Mouse (Mus musculus) limb, embryonic 10.5 days (tissue): ENCODE data around the gene Stxbp1. TPM values are rescaled to one million over a fixed set of nuclear protein-coding genes. Genes with fewer than 3 reads are reported as not detected.
A peak's percentile ranks its signal among the peaks of the same experiment; 100 is the strongest.

Experiments
- DNase-seq: peaks from one replicate; pipeline ENCODE4 v3.0.0-alpha.2; 2017; ENCODE audit warnings: low spot score
- H3K27ac ChIP-seq: fragments of 300-500 bp; sonication (generic); 2 replicates; pipeline ENCODE4 v1.5.1; 2016; ENCODE audit warnings: mild to moderate bottlenecking
- H3K27me3 ChIP-seq: fragments of 300-500 bp; sonication (generic); 2 replicates; pipeline ENCODE4 v1.6.1; 2016; ENCODE audit warnings: low read depth, mild to moderate bottlenecking; ENCODE audit not compliant: poor library complexity, severe bottlenecking
- H3K36me3 ChIP-seq: fragments of 300-500 bp; sonication (generic); 2 replicates; pipeline ENCODE4 v1.6.1; 2016; ENCODE audit warnings: mild to moderate bottlenecking, moderate library complexity
- H3K4me1 ChIP-seq: fragments of 300-500 bp; sonication (generic); 2 replicates; pipeline ENCODE4 v1.6.1; 2016
- H3K4me3 ChIP-seq: fragments of 300-500 bp; sonication (generic); 2 replicates; pipeline ENCODE4 v1.5.1; 2016; ENCODE audit warnings: mild to moderate bottlenecking, moderate library complexity
- H3K9me3 ChIP-seq: fragments of 300-500 bp; sonication (generic); replicated peaks from 2 replicates; pipeline ENCODE4 v1.6.1; 2016; ENCODE audit warnings: mild to moderate bottlenecking
- WGBS: fragments of 180-500 bp; shearing (Covaris S2); methylation state at CpG from one replicate; pipeline ENCODE4 v1.1.7; 2016; 5-methylcytosine and 5-hydroxymethylcytosine counted together
- polyA plus RNA-seq: library from polyadenylated mRNA; unstranded; fragments of >200 nt; fragmentation: Nextera tagmentation; extraction: Ambion mirVana; gene quantifications from 2 replicates; pipeline ENCODE4 v1.2.1, GENCODE M21; 2016

The Stxbp1 gene
- polyA plus RNA-seq, 1 experiment from 2014 or later, result 12.9 TPM

GRCm38 (mm10) chr2:32771886-32772285, 75.2 kb downstream of the Stxbp1 start:
- Histone ChIP-seq H3K9me3 (no peaks in the 10 kb centered on the region), H3K27me3 (peaks cover 9% of the 10 kb centered on the region), H3K27ac (no peak overlapping the region), H3K36me3 (no peaks in the 10 kb centered on the region), H3K4me3 (no peak overlapping the region), H3K4me1 (peaks cover 35% of the 10 kb centered on the region)
- 29% methylated on average over 12 of the region's 12 CpGs for WGBS
- no peak for DNase-seq

- no peaks in the 10 kb centered on the region for H3K27me3 ChIP-seq
- H3K4me3 ChIP-seq, result no peak overlapping the region
- no peak for DNase-seq
- H3K27ac ChIP-seq, result no peak overlapping the region
- 89% methylated on average over 5 of the region's 5 CpGs for WGBS
- peaks cover 16% of the 10 kb centered on the region for H3K4me1 ChIP-seq
- no peaks in the 10 kb centered on the region for H3K9me3 ChIP-seq
- H3K36me3 ChIP-seq, result no peaks in the 10 kb centered on the region
Observed at GRCm38 (mm10) chr2:32769327-32770085, 77.5 kb downstream of the Stxbp1 start.

GRCm38 (mm10) chr2:32768661-32769285, 78.3 kb downstream of the Stxbp1 start:
- peaks cover 16% of the 10 kb centered on the region for H3K4me1 ChIP-seq
- no peaks in the 10 kb centered on the region for H3K27me3 ChIP-seq
- H3K9me3 ChIP-seq, result no peaks in the 10 kb centered on the region
- no peak for DNase-seq
- no peaks in the 10 kb centered on the region for H3K36me3 ChIP-seq
- H3K27ac ChIP-seq, result no peak overlapping the region
- whole genome bisulfite sequencing, result 46% methylated on average over 19 of the region's 19 CpGs
- H3K4me3 ChIP-seq, result no peak overlapping the region

GRCm38 (mm10) chr2:32767241-32767640, 79.8 kb downstream of the Stxbp1 start:
- peaks cover 10% of the 10 kb centered on the region for H3K36me3 ChIP-seq
- H3K27ac ChIP-seq, result no peak overlapping the region
- DNase-seq, result no peak
- H3K4me1 ChIP-seq, result peaks cover 16% of the 10 kb centered on the region
- no peaks in the 10 kb centered on the region for H3K27me3 ChIP-seq
- WGBS, result 77% methylated on average over 12 of the region's 12 CpGs
- H3K9me3 ChIP-seq, result no peaks in the 10 kb centered on the region
- no peak overlapping the region for H3K4me3 ChIP-seq

- H3K27ac ChIP-seq, result no peak overlapping the region
- H3K36me3 ChIP-seq, result peaks cover 34% of the 10 kb centered on the region
- no peaks in the 10 kb centered on the region for H3K9me3 ChIP-seq
- WGBS, result 83% methylated on average over 3 of the region's 3 CpGs
- no peaks in the 10 kb centered on the region for H3K27me3 ChIP-seq
- H3K4me3 ChIP-seq, result no peak overlapping the region
- no peak for DNase-seq
- H3K4me1 ChIP-seq, result peaks cover 9% of the 10 kb centered on the region
Observed at GRCm38 (mm10) chr2:32763353-32763752, 83.7 kb downstream of the Stxbp1 start.

- H3K9me3 ChIP-seq, result no peaks in the 10 kb centered on the region
- peaks cover 12% of the 10 kb centered on the region; the same call in 1 of the 2 replicates for H3K4me1 ChIP-seq
- H3K27ac ChIP-seq, result no peak overlapping the region
- no peak for DNase-seq
- 95% methylated on average over 4 of the region's 4 CpGs for WGBS
- H3K27me3 ChIP-seq, result no peaks in the 10 kb centered on the region
- peaks cover 34% of the 10 kb centered on the region for H3K36me3 ChIP-seq
- H3K4me3 ChIP-seq, result no peak overlapping the region
Observed at GRCm38 (mm10) chr2:32761859-32762258, 85.2 kb downstream of the Stxbp1 start.

GRCm38 (mm10) chr2:32761361-32761760, 85.7 kb downstream of the Stxbp1 start:
- DNase-seq, result no peak
- Histone ChIP-seq H3K27me3 (no peaks in the 10 kb centered on the region), H3K27ac (no peak overlapping the region), H3K4me3 (no peak overlapping the region), H3K4me1 (peaks cover 15% of the 10 kb centered on the region; the same call in 1 of the 2 replicates), H3K9me3 (no peaks in the 10 kb centered on the region), H3K36me3 (peaks cover 34% of the 10 kb centered on the region)
- WGBS, result 91% methylated on average over 14 of the region's 14 CpGs

- H3K9me3 ChIP-seq, result no peaks in the 10 kb centered on the region
- H3K36me3 ChIP-seq, result peaks cover 40% of the 10 kb centered on the region
- no peak for DNase-seq
- no peak overlapping the region for H3K27ac ChIP-seq
- H3K4me1 ChIP-seq, result peaks cover 15% of the 10 kb centered on the region; the same call in 1 of the 2 replicates
- 0 out of 2 replicates have a peak, but pooled peaks cover 7% of the 10 kb centered on the region for H3K27me3 ChIP-seq
- 86% methylated on average over 2 of the region's 2 CpGs for WGBS
- no peak overlapping the region for H3K4me3 ChIP-seq
Observed at GRCm38 (mm10) chr2:32759001-32759400, 88.0 kb downstream of the Stxbp1 start.

GRCm38 (mm10) chr2:32758503-32758902, 88.5 kb downstream of the Stxbp1 start:
- H3K36me3 ChIP-seq, result peaks cover 40% of the 10 kb centered on the region
- 71% methylated on average over 8 of the region's 8 CpGs for WGBS
- DNase-seq, result no peak
- H3K4me1 ChIP-seq, result peaks cover 15% of the 10 kb centered on the region; the same call in 1 of the 2 replicates
- H3K4me3 ChIP-seq, result no peak overlapping the region
- H3K27me3 ChIP-seq, result 0 out of 2 replicates have a peak, but pooled peaks cover 7% of the 10 kb centered on the region
- H3K27ac ChIP-seq, result no peak overlapping the region
- no peaks in the 10 kb centered on the region for H3K9me3 ChIP-seq

GRCm38 (mm10) chr2:32757056-32757845, 89.8 kb downstream of the Stxbp1 start, which contains the start of gene Tor2a:
Tor2a (plus strand) TSS chr2:32757234.
- peaks cover 15% of the 10 kb centered on the region for H3K27me3 ChIP-seq
- peak within 1 kb of the TSS; percentile 68 for H3K4me3 ChIP-seq
- H3K36me3 ChIP-seq, result peaks cover 41% of the 10 kb centered on the region
- DNase-seq, result peak; percentile 95
- H3K27ac ChIP-seq, result peak within 1 kb of the TSS; percentile 95
- H3K4me1 ChIP-seq, result peaks cover 18% of the 10 kb centered on the region; the same call in 1 of the 2 replicates
- WGBS, result under 1% methylated on average over 66 of the region's 66 CpGs
- no peaks in the 10 kb centered on the region for H3K9me3 ChIP-seq

GRCm38 (mm10) chr2:32756674-32757055, 90.4 kb downstream of the Stxbp1 start:
- no peak for DNase-seq
- Histone ChIP-seq H3K27ac (peak overlapping the region; percentile 95; the same call in 1 of the 2 replicates), H3K4me1 (peaks cover 24% of the 10 kb centered on the region), H3K27me3 (peaks cover 15% of the 10 kb centered on the region), H3K4me3 (peak overlapping the region; percentile 68), H3K9me3 (no peaks in the 10 kb centered on the region), H3K36me3 (peaks cover 35% of the 10 kb centered on the region)
- WGBS, result 35% methylated on average over 6 of the region's 6 CpGs

- Histone ChIP-seq H3K27ac (no peak overlapping the region), H3K4me3 (peak overlapping the region; percentile 57; the same call in 1 of the 2 replicates), H3K4me1 (peaks cover 29% of the 10 kb centered on the region), H3K27me3 (peaks cover 15% of the 10 kb centered on the region), H3K9me3 (no peaks in the 10 kb centered on the region), H3K36me3 (peaks cover 29% of the 10 kb centered on the region)
- no peak for DNase-seq
- 74% methylated on average over 10 of the region's 10 CpGs for WGBS
Observed at GRCm38 (mm10) chr2:32752181-32752580, 94.9 kb downstream of the Stxbp1 start.
